Mouse (Mus musculus) kidney, postnatal 14 days (tissue): ENCODE data around the gene Mogat2.

Experiments used
- DNase-seq: peaks from one replicate; pipeline ENCODE4 v3.0.0; 2022; ENCODE audit warnings: mixed read lengths

The Mogat2 gene

DNA sequence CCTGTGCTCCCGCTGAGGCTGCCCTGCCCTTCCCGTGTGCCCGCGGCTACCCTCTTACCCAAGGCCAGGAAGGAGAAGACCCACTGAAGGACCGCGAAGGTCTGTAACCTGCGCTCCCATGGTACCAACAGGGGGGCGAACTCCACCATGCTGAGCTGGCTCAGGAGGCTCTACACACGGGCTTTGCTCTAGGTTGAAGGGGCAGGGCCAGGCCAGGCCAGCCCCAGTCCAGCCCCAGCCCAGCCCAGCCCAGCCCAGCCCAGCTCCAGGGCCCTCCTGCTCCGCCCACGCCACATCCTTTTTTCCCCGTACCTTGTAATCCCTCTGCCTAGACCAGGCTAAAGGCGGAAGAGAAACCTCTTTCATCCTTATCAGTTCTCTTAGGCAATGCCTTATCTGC, at the start of gene Mogat2:
Gene Mogat2, minus strand, starts transcription at position 203 of the 400 bp plus-strand sequence.
- peak; percentile 48 for DNase-seq

- no peak for DNase-seq
Measured at GRCm38 (mm10) chr7:99287287-99287686, 48.9 kb upstream of the Mogat2 start.

- DNase-seq: no peak
Measured at GRCm38 (mm10) chr7:99279586-99279985, 41.2 kb upstream of the Mogat2 start.

GRCm38 (mm10) chr7:99278309-99278708, 39.9 kb upstream of the Mogat2 start:
- DNase-seq: no peak

DNA sequence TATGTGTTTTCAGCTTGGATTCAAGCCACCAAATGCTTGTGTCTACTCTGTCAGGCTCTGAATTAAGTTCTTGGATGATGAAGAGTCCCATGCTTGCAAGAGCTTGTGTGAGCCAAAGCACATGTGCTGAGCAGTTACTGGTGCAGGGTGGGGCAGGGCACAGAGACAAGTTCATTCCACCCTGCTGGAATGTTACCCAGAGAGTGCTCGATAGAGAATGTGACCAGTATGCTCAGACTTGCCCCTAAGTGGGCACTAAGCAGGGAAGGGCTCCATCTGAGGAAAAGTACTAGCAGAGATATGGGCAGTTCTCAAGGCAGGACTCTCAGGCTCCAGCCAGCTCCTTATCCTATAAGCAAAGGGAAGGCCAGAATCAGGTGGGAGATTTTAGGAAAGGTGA, 38.3 kb upstream of the Mogat2 start:
- DNase-seq: no peak

DNA sequence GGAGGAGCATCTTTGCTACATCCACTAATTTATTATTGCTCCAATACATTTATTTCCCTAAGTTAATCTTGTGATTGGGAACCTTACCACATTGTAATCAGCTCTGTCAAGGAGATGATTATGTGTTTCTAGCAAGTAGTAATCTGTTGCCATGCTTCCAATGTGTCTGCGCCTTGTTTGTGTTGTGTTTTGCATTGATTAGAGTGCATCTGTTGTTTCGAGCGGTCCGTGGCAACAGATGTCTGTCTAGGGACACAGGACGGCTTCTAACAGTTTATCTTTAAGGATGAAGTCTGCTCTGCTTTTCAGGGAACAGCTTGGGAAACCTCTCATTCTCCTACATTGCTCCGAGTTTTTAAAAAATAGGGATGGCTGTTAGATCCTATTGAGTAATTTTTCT, 36.7 kb upstream of the Mogat2 start:
- no peak for DNase-seq

DNA sequence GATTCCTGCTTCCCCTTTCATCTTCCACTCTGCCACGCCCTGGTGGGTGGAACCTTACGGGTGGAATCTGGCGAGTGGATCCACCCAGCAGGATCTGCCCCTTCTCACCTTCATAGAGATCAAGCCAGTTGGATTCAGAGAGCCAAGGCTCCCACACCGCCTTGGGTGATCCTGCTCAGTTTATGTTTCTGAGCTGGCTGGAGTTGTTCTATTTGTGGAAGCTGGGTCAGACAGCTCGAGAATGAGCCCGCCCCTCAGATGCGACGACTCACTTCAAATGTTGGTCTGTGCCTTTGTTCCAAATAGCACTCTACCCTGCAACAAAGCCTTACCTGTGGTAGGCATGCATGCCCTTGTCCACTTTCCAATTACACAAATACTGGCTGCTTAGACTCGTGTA, 33.2 kb upstream of the Mogat2 start:
- no peak for DNase-seq

DNA sequence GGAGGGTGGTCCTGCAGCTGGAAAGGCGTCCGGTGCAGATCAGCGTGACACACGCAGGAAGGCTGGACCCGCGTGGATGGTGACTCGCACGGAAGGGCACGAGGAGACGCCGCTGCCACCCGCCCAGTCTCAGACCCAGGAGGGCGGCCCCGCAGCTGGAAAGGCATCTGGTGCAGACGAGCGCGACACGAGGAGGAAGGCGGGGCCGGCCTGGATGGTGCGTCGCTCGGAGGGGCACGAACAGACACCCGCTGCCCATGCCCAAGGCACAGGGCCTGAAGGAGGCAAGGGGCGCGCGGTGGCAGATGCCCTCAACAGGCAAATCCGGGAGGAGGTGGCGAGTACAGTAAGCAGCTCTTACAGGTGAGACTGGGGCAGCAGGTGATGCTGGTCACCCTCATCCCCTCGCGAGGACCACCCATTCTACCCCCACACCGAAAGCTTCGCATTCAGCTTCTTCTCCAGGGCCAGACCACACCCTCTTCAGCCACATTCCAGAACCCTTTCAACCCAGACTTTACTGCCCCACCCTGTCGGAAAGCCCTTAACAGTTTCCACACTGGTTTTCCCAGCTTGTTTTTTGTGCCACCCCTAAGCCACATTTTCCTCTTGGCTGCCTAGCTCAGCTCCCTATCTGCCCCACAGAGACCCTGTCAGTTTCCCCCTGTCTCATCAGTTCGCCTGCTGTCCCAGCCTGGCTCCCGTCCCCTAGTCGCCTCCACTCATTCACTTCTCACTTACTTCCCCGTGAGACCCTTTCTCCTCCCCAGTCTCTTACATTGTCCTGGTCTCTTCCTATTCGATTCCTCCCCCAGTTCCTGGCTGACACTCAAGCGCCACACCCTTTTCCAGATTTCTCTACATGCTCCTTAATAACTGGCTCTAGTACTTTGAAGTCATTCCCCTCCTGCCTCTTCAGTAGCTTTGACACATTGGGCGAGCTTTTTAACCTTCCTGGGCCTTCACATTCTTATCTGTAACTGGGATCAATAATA, 30.8 kb upstream of the Mogat2 start:
- no peak for DNase-seq

DNA sequence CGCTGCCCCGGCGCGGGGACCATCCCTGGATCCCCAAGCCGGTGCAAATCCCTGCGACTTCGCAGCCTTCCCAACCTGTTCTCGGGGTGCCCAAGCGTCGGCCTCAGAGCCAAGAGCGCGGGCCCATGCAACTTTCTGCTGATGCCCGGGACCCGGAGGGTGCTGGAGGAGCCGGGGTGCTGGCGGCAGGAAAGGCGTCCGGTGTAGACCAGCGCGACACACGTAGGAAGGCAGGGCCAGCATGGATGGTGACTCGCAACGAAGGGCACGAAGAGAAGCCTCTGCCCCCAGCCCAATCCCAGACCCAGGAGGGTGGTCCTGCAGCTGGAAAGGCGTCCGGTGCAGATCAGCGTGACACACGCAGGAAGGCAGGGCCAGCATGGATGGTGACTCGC, 30.1 kb upstream of the Mogat2 start:
- no peak for DNase-seq

DNA sequence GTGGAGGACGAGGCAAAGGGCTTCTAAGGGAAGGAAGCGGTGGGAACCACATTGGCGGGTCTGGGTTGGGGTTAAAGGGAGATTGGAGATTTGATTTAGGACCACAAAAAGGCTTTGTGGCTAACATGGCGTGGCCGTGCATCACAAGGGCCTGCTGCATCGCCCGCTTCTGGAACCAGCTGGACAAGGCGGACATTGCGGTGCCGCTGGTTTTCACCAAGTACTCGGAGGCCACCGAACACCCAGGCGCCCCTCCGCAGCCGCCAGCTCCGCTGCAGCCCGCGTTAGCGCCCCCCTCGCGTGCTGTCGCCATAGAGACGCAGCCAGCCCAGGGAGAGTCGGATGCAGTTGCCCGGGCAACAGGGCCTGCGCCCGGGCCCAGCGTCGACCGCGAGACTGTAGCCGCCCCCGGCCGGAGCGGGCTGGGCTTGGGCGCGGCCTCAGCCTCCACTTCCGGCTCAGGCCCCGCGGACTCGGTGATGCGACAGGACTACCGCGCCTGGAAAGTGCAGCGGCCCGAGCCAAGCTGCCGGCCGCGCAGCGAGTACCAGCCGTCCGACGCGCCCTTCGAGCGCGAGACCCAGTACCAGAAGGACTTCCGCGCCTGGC, 29.6 kb upstream of the Mogat2 start:
- peak; percentile 61 for DNase-seq

- no peak for DNase-seq
Measured at GRCm38 (mm10) chr7:99267251-99267896, 29.0 kb upstream of the Mogat2 start, which contains the start of gene Map6. Gene Map6 (plus strand): TSS chr7:99267447.

GRCm38 (mm10) chr7:99264597-99264996, 26.2 kb upstream of the Mogat2 start:
- no peak for DNase-seq

- DNase-seq: no peak
Measured at GRCm38 (mm10) chr7:99263509-99263908, 25.1 kb upstream of the Mogat2 start.

DNA sequence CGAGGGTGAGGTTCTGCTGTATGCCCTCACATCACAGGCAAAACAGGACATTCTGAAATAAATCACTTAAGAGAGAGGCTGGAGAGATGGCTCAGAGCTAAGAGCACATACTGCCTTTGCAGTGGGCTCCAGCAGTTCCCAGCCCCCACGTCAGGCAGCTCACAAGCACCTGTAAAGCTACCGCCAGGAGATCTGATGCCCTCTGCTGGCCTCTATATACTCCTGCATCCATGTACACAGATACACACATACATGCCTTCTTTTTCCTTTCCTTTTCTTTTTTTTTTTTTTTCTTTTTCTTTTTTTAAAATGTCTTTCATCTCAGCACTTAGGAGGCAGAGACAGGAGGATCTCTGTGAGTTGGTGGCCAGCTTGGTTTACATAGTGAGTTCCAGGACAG, 23.5 kb upstream of the Mogat2 start:
- DNase-seq: no peak

GRCm38 (mm10) chr7:99255006-99255405, 16.6 kb upstream of the Mogat2 start:
- DNase-seq: no peak

GRCm38 (mm10) chr7:99250386-99250785, 12.0 kb upstream of the Mogat2 start:
- no peak for DNase-seq

- peak; percentile 54 for DNase-seq
Measured at GRCm38 (mm10) chr7:99249582-99249911, 11.1 kb upstream of the Mogat2 start.

DNA sequence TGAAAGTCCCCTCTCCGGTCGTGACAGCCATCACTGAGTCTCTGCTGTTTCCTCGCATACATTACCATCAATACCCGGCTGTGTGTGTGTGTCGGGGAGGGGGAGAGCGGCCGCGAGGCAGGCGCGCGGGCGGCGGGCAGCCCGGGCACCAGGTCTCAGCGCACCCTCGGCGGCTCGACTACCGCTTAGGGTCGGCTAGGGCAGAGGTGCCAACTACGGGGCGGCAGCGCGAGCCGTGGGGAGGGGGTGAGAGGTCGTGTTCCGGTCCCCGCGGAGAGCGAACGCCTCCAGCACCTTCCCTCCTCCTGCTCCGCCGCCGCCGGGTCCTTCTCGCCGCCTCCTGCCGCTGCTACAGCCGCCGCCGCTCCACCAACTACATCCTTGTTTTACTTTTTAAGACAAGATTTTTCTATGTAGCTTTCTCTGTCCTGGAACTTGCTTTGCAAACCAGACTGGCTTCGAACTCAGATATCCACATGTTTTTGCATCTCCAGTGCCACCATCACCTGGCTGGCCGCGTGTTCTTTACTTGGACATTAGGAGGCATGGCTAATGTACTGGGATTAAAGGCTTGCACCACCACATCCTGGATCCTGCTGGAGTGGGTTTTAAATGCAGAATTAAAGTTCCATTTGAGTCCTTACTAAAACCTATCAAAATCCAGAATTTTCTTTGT, 10.6 kb upstream of the Mogat2 start:
- DNase-seq: no peak

GRCm38 (mm10) chr7:99248157-99248742, 9.8 kb upstream of the Mogat2 start:
- DNase-seq: no peak

- DNase-seq: no peak
Measured at GRCm38 (mm10) chr7:99242097-99242496, 3.7 kb upstream of the Mogat2 start.

DNA sequence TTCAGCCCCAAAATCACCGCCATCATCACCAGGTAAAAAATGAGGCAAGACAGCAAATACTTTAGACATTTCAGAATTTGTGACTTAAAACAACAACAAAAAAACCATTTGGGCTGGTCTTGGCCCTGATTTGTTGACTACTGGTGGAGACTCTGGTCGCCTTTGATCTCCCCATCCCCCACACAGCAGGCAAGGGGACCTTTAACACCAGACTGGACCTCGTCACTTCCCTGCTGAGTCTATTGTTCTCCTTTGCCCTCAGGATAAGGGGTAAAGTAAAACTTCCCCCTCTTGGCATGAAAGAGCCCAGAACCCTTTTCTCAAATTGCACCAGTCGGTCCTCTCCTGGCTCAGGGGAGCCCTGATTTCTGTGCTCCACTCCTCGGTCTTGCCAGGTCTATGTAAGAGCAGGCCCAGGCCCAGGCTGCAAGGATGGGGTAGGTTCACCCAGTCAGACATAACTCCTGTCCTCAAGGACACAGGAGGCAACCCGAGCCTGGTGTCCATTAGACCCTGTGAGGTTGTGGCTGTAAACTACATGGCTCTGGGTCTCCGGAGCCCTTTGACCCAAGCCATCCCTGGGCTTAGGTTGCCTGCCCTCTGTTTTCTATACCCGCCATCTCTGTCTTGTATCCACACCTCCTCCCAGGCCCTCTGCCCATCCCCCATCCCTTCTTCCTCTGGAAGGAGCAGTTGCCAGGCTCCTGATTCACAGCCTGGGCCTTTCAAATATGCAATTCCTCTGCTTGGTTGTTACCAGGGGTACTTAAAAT, 1.3 kb downstream of the Mogat2 start:
- DNase-seq: no peak

- DNase-seq: no peak
Measured at GRCm38 (mm10) chr7:99235657-99236056, 2.8 kb downstream of the Mogat2 start.
